Mouse (Mus musculus) CH12.LX (cell line): Measurements from ENCODE around the gene Nlrc5. TPM values are rescaled to one million over a fixed set of nuclear protein-coding genes. Genes with fewer than 3 reads are reported as not detected.

ENCODE experiments used
- DNase-seq: peaks from one replicate; pipeline ENCODE4 v3.0.0-alpha.2; 2013; ENCODE audit errors: extremely low read depth
- H3K27ac ChIP-seq: 2 replicates; pipeline ENCODE4 v1.5.1; 2012; ENCODE audit warnings: low read depth, mild to moderate bottlenecking, control low read depth, moderate library complexity; ENCODE audit not compliant: insufficient read depth
- H3K27me3 ChIP-seq: replicated peaks from 2 replicates; pipeline ENCODE3; 2012; ENCODE audit warnings: inconsistent platforms
- H3K36me3 ChIP-seq, 2 experiments: replicated peaks in 1 of 2; 2 replicates each; pipeline versions ENCODE3 to v1.6.1; 2012; ENCODE audit warnings: inconsistent platforms in 1 of 2, low read length in 1 of 2, mild to moderate bottlenecking in 1 of 2, mixed read lengths in 1 of 2, moderate library complexity in 1 of 2; ENCODE audit not compliant: control insufficient read depth in 1 of 2, insufficient read depth in 1 of 2
- H3K4me1 ChIP-seq, 2 experiments: 2 replicates each; pipeline ENCODE4 v1.6.1; 2012; ENCODE audit warnings: inconsistent platforms in 1 of 2, moderate library complexity in 1 of 2; ENCODE audit not compliant: insufficient read depth in 2 of 2, control insufficient read depth in 1 of 2
- H3K4me2 ChIP-seq: 2 replicates; pipeline ENCODE4 v1.6.1; 2012; ENCODE audit warnings: low read depth, mild to moderate bottlenecking, control low read depth; ENCODE audit not compliant: poor library complexity, insufficient read depth, severe bottlenecking
- H3K4me3 ChIP-seq, 3 experiments: fragments of 150-350 bp in 1 of 3; sonication (generic) in 1 of 3; replicated peaks in 1 of 3; 2 replicates each; pipeline versions ENCODE3 to v1.5.1; 2011 to 2012; ENCODE audit warnings: low read depth in 2 of 3, low read length in 2 of 3, mild to moderate bottlenecking in 2 of 3, moderate library complexity in 2 of 3, control low read depth in 1 of 3, improper control_type of control experiment in 1 of 3, inconsistent platforms in 1 of 3, mixed read lengths in 1 of 3; ENCODE audit not compliant: poor library complexity in 1 of 3
- H3K79me2 ChIP-seq: replicated peaks from 2 replicates; pipeline ENCODE4 v1.6.1; 2012; ENCODE audit warnings: mild to moderate bottlenecking, moderate library complexity; ENCODE audit not compliant: control insufficient read depth, poor library complexity, insufficient read depth, severe bottlenecking; ENCODE audit errors: extremely low read depth
- H3K9ac ChIP-seq: 2 replicates; pipeline ENCODE4 v1.6.1; 2012; ENCODE audit warnings: low read depth, mild to moderate bottlenecking, control low read depth, moderate library complexity; ENCODE audit not compliant: insufficient read depth
- H3K9me3 ChIP-seq: replicated peaks from 2 replicates; pipeline ENCODE3; 2012; ENCODE audit warnings: low read length, inconsistent platforms, mixed read lengths
- BHLHE40 ChIP-seq: IDR thresholded peaks from 2 replicates; pipeline ENCODE4 v1.6.1; 2011; ENCODE audit warnings: mild to moderate bottlenecking, low read depth, low read length, improper control_type of control experiment
- CHD1 ChIP-seq: IDR thresholded peaks from 2 replicates; pipeline ENCODE4 v1.6.1; 2012; ENCODE audit warnings: low read depth, low read length, improper control_type of control experiment, inconsistent platforms
- CHD2 ChIP-seq: IDR thresholded peaks from 2 replicates; pipeline ENCODE4 v1.6.1; 2011; ENCODE audit warnings: low read length, improper control_type of control experiment
- E2F4 ChIP-seq: IDR thresholded peaks from 2 replicates; pipeline ENCODE4 v1.6.1; 2011; ENCODE audit warnings: low read depth, low read length, improper control_type of control experiment; ENCODE audit not compliant: insufficient replicate concordance
- EP300 ChIP-seq: IDR thresholded peaks from 2 replicates; pipeline ENCODE4 v1.6.1; 2011; ENCODE audit warnings: low read length, improper control_type of control experiment
- ETS1 ChIP-seq: conservative IDR thresholded peaks from 2 replicates; pipeline ENCODE4 v1.6.1; 2012; ENCODE audit warnings: low read depth, mild to moderate bottlenecking, inconsistent platforms, low read length, improper control_type of control experiment, moderate library complexity
- IRF4 ChIP-seq: IDR thresholded peaks from 2 replicates; pipeline ENCODE4 v1.6.1; 2014; ENCODE audit warnings: low read depth, mild to moderate bottlenecking, inconsistent platforms, low read length, improper control_type of control experiment
- JUN ChIP-seq: IDR thresholded peaks from 2 replicates; pipeline ENCODE4 v1.6.1; 2011; ENCODE audit warnings: low read depth, mild to moderate bottlenecking, low read length, improper control_type of control experiment, moderate library complexity; ENCODE audit not compliant: insufficient read depth
- KAT2A ChIP-seq: IDR thresholded peaks from 2 replicates; pipeline ENCODE4 v1.6.1; 2012; ENCODE audit warnings: low read length, improper control_type of control experiment, inconsistent platforms; ENCODE audit not compliant: insufficient replicate concordance
- MAFK ChIP-seq: IDR thresholded peaks from 2 replicates; pipeline ENCODE4 v1.6.1; 2011; ENCODE audit warnings: low read length, improper control_type of control experiment; ENCODE audit not compliant: insufficient replicate concordance
- MAX ChIP-seq: IDR thresholded peaks from 2 replicates; pipeline ENCODE4 v1.6.1; 2011; ENCODE audit warnings: low read length, improper control_type of control experiment
- MAZ ChIP-seq: IDR thresholded peaks from 2 replicates; pipeline ENCODE4 v1.6.1; 2012; ENCODE audit warnings: low read depth, mild to moderate bottlenecking, inconsistent platforms, low read length, improper control_type of control experiment, moderate library complexity
- MEF2A ChIP-seq: IDR thresholded peaks from 2 replicates; pipeline ENCODE4 v1.6.1; 2014; ENCODE audit warnings: low read depth, mild to moderate bottlenecking, inconsistent platforms, low read length, improper control_type of control experiment, borderline replicate concordance
- MXI1 ChIP-seq: IDR thresholded peaks from 2 replicates; pipeline ENCODE4 v1.6.1; 2011; ENCODE audit warnings: mild to moderate bottlenecking, low read depth, low read length, improper control_type of control experiment
- MYC ChIP-seq: IDR thresholded peaks from 2 replicates; pipeline ENCODE4 v1.6.1; 2011; ENCODE audit warnings: low read depth, mild to moderate bottlenecking, improper control_type of control experiment, low read length
- NELFE ChIP-seq: IDR thresholded peaks from 2 replicates; pipeline ENCODE4 v1.6.1; 2011; ENCODE audit warnings: low read depth, low read length, improper control_type of control experiment
- NRF1 ChIP-seq: IDR thresholded peaks from 2 replicates; pipeline ENCODE4 v1.6.1; 2014; ENCODE audit warnings: low read depth, mild to moderate bottlenecking, inconsistent platforms, low read length, improper control_type of control experiment, moderate library complexity
- POLR2A ChIP-seq: IDR thresholded peaks from 2 replicates; pipeline ENCODE4 v1.6.1; 2011; ENCODE audit warnings: low read depth, mild to moderate bottlenecking, improper control_type of control experiment, low read length
- RAD21 ChIP-seq: IDR thresholded peaks from 2 replicates; pipeline ENCODE4 v1.6.1; 2011; ENCODE audit warnings: low read depth, mild to moderate bottlenecking, low read length, improper control_type of control experiment, moderate library complexity
- RCOR1 ChIP-seq: conservative IDR thresholded peaks from 2 replicates; pipeline ENCODE4 v1.6.1; 2012; ENCODE audit warnings: low read depth, mild to moderate bottlenecking, inconsistent platforms, low read length, improper control_type of control experiment
- SIN3A ChIP-seq: IDR thresholded peaks from 2 replicates; pipeline ENCODE4 v1.6.1; 2012; ENCODE audit warnings: low read length, improper control_type of control experiment, inconsistent platforms
- TCF12 ChIP-seq: IDR thresholded peaks from 2 replicates; pipeline ENCODE4 v1.6.1; 2014; ENCODE audit warnings: low read depth, mild to moderate bottlenecking, inconsistent platforms, low read length, improper control_type of control experiment
- USF1 ChIP-seq: IDR thresholded peaks from 2 replicates; pipeline ENCODE4 v1.6.1; 2014; ENCODE audit warnings: low read depth, mild to moderate bottlenecking, inconsistent platforms, low read length, improper control_type of control experiment
- ZC3H11A ChIP-seq: IDR thresholded peaks from 2 replicates; pipeline ENCODE4 v1.6.1; 2012; ENCODE audit warnings: low read depth, mild to moderate bottlenecking, inconsistent platforms, low read length, improper control_type of control experiment
- ZMIZ1 ChIP-seq: IDR thresholded peaks from 2 replicates; pipeline ENCODE4 v1.6.1; 2012; ENCODE audit warnings: low read depth, mild to moderate bottlenecking, inconsistent platforms, low read length, improper control_type of control experiment
- dilution Hi-C: fragments of 300-500 bp; cut with MboI; formaldehyde crosslinking; loops from 2 replicates; pipeline ENCODE4 v1.14.3; 2020; ENCODE audit warnings: low sequenced_read_pairs; ENCODE audit not compliant: extremely low pct_unique_long_range_greater_than_20kb, extremely low pct_ligation_motif_present
- in situ Hi-C: fragments of 300-500 bp; cut with MboI; formaldehyde crosslinking; loops from 3 replicates; pipeline ENCODE4 v1.14.3; 2019; ENCODE audit warnings: low sequenced_read_pairs, low pct_ligation_motif_present, low pct_unique_long_range_greater_than_20kb, mixed read lengths
- polyA plus RNA-seq: library from polyadenylated mRNA; unstranded; fragments of >175 nt; gene quantifications from 2 replicates; pipeline ENCODE4 v1.2.1, GENCODE M21; 2012; ENCODE audit warnings: low read depth; ENCODE audit not compliant: insufficient read length
- total RNA-seq, 2 experiments: library from RNA; depleted of rRNA; stranded (reverse); fragments of 300-350 nt in 1 of 2; fragments of >200 nt in 1 of 2; gene quantifications; 2 replicates each; pipeline ENCODE4 v1.2.3; 2012 to 2014

Nlrc5 gene
- total and polyA plus RNA-seq, 3 experiments, result 58.6 to 72.5 (median 60.2) TPM

DNA sequence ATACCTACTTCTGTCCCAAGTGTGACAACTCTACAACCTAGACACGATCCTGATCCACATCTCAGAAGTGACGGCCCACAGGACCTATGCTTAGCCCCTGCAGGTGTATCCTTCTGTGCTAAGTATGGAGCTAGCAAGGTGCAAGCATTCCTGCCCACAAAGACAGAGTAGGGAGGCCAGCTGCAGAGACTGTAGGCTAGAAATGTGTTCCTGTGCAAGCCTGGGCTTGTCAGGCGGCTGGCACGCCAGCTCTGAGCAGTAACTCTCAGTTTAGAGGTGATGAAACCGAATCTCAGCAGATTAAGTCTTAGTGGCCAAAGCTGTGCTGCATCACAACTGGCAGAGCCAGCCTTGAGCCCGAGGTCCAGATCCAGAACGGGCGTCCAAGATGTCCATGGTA lies 133.9 kb downstream of the Nlrc5 start:
- peaks cover 58 to 82% of the 10 kb centered on the region in 2 experiments for H3K4me1 ChIP-seq

DNA sequence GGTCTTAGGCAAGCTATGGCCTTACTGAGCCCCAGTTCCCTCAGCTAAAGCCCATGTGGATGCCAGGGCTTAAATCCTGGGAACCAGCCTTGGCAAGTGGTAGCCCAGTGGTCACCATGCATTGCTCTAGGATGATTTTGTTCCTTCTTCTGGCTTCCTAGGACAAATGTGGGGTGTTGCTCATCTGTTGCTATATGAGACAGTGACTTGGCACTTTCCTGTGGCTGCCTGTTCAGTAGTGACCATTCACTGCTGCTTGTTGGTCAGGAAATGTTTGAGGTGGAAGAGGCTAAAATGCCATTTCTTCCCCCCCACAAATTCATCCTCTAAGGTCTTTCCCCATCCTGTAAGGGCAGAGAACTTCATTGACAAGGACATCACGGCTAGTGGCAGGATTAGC lies 135.3 kb downstream of the Nlrc5 start:
- Histone ChIP-seq H3K4me1 (peaks cover 50 to 70% of the 10 kb centered on the region in 2 experiments), H3K36me3 (peaks cover 29 to 46% of the 10 kb centered on the region in 2 experiments), H3K4me3 (peak overlapping the region; percentile 36 to 90 (median 67)), H3K9ac (peak overlapping the region; percentile 90), H3K27me3 (no peaks in the 10 kb centered on the region), H3K79me2 (peaks cover 20% of the 10 kb centered on the region), H3K9me3 (no peaks in the 10 kb centered on the region), H3K4me2 (peak overlapping the region; percentile 41), H3K27ac (peak overlapping the region; percentile 98)
- dilution Hi-C loops (no loop called here), in situ Hi-C loops (no loop called here)
- peak; percentile 48; the same call in 1 of the 2 replicates for TF ChIP-seq MAFK
- TF ChIP-seq MAZ, result 0 out of 2 replicates have a peak, but pooled peaks have one; percentile 22
- no peak for TF ChIP-seq KAT2A
- TF ChIP-seq SIN3A, result peak; percentile 35; the same call in 1 of the 2 replicates
- 0 out of 2 replicates have a peak, but pooled peaks have one; percentile 21 for TF ChIP-seq MXI1
- 0 out of 2 replicates have a peak, but pooled peaks have one; percentile 41 for TF ChIP-seq ZMIZ1
- no peak for TF ChIP-seq JUN
- no peak for TF ChIP-seq TCF12
- DNase-seq, result no peak

More for the DNA sequence above, 133.9 kb downstream of the Nlrc5 start:
- no peaks in the 10 kb centered on the region for H3K27me3 ChIP-seq
- in situ Hi-C loops (no loop called here), dilution Hi-C loops (no loop called here)
- peak overlapping the region; percentile 58 for H3K4me2 ChIP-seq
- H3K9ac ChIP-seq, result peak overlapping the region; percentile 90
- peak overlapping the region; percentile 36 to 90 (median 67) for H3K4me3 ChIP-seq
- peaks cover 20% of the 10 kb centered on the region for H3K79me2 ChIP-seq
- peak; percentile 67 for DNase-seq
- peak overlapping the region; percentile 98 for H3K27ac ChIP-seq
- no peaks in the 10 kb centered on the region for H3K9me3 ChIP-seq
- TF ChIP-seq RAD21 (no peak), POLR2A (peak; percentile 58; the same call in 1 of the 2 replicates), CHD2 (peak; percentile 56; the same call in 1 of the 2 replicates), IRF4 (peak; percentile 91), ETS1 (peak; percentile 80), USF1 (no peak), RCOR1 (peak; percentile 87; the same call in 1 of the 2 replicates), NELFE (peak; percentile 25; the same call in 1 of the 2 replicates), MEF2A (peak; percentile 92), BHLHE40 (peak; percentile 87), MAX (peak; percentile 89), CHD1 (peak; percentile 100), JUN (0 out of 2 replicates have a peak, but pooled peaks have one; percentile 16), MYC (peak; percentile 95), EP300 (peak; percentile 92), MXI1 (peak; percentile 76), E2F4 (no peak), ZC3H11A (no peak), MAZ (0 out of 2 replicates have a peak, but pooled peaks have one; percentile 48), TCF12 (peak; percentile 99), SIN3A (peak; percentile 85), NRF1 (no peak)
- peaks cover 20 to 40% of the 10 kb centered on the region in 2 experiments for H3K36me3 ChIP-seq
